Comparison of ENCODE assay signal across 10 mouse cellular contexts in genomic region chr2:20167566-20167965, GRCm38 (mm10).
A peak's percentile ranks its signal among the peaks of the same experiment; 100 is the strongest.
DNase-seq lines count a peak whose midpoint lies in the region; ATAC-seq lines count a peak whose summit lies in the region.
"Had no signal": no experiment of that assay in that cellular context is flagged by ENCODE, and none has a peak within 500 bp of the region (broad histone marks: within the 10 kb centered on the region; RNA-seq: fewer than 3 reads in every experiment).

No protein-coding gene starts in this region.

- H3K4me2 ChIP-seq in heart, embryonic 12.5 days, result no peak overlapping the region
- H3K4me2 ChIP-seq: hindbrain, embryonic 15.5 days had no signal

- DNase-seq in heart, adult 18-20 months, result peak; percentile 76 to 84
- peak; percentile 1 for DNase-seq in ovary, postnatal 14 days (ENCODE audit: low spot score)
- DNase-seq in ovary, adult 18-20 months (ENCODE audit: low spot score), result no peak
- DNase-seq in heart, adult 8-10 months (ENCODE audit: low spot score), result peak; percentile 75
- DNase-seq in retina, embryonic 14.5 days (ENCODE audit: low spot score), result peak; percentile 32
- DNase-seq in frontal cortex, postnatal 36 days (ENCODE audit: low spot score in 2 of 2), result no peak

- H3K9ac ChIP-seq in heart, embryonic 12.5 days, result no peak overlapping the region
- H3K9ac ChIP-seq: hindbrain, embryonic 15.5 days had no signal

- no peaks in the 10 kb centered on the region for H3K27me3 ChIP-seq in heart, embryonic 12.5 days (replicated peaks)
- H3K27me3 ChIP-seq: hindbrain, embryonic 15.5 days had no signal

- no peak overlapping the region for H3K4me3 ChIP-seq in heart, embryonic 12.5 days
- H3K4me3 ChIP-seq: hindbrain, embryonic 15.5 days had no signal

- 70% methylated on average over 5 of the region's 5 CpGs for WGBS in heart, embryonic 12.5 days

- no peaks in the 10 kb centered on the region for H3K9me3 ChIP-seq in heart, embryonic 12.5 days (replicated peaks)
- H3K9me3 ChIP-seq: hindbrain, embryonic 15.5 days had no signal

- H3K4me1 ChIP-seq in heart, embryonic 12.5 days (replicated peaks), result no peaks in the 10 kb centered on the region
- H3K4me1 ChIP-seq: hindbrain, embryonic 15.5 days had no signal

- no peak overlapping the region for H3K27ac ChIP-seq in heart, embryonic 12.5 days (ENCODE audit: poor library complexity, severe bottlenecking)
- H3K27ac ChIP-seq: hindbrain, embryonic 15.5 days; macrophage had no signal

- ATAC-seq in heart, embryonic 12.5 days (ENCODE audit: insufficient number of reproducible peaks, low FRiP score), result no peak
- no peak for ATAC-seq in CD4-positive, CD25-positive, alpha-beta regulatory T cell, adult 4 months

- no peaks in the 10 kb centered on the region for H3K36me3 ChIP-seq in heart, embryonic 12.5 days
- H3K36me3 ChIP-seq: hindbrain, embryonic 15.5 days had no signal

Comparison
In these comparisons a context has a peak if more than half of its experiments do, and no peak if none do; other contexts are left out.
1. DNase-seq: peak in heart, adult 18-20 months (2 of 2), ovary, postnatal 14 days (single experiment), heart, adult 8-10 months (single experiment) and retina, embryonic 14.5 days (single experiment); none in ovary, adult 18-20 months (single experiment) and frontal cortex, postnatal 36 days (0 of 2).